Comparison of ENCODE assay signal across 8 mouse cellular contexts in the genomic region with DNA sequence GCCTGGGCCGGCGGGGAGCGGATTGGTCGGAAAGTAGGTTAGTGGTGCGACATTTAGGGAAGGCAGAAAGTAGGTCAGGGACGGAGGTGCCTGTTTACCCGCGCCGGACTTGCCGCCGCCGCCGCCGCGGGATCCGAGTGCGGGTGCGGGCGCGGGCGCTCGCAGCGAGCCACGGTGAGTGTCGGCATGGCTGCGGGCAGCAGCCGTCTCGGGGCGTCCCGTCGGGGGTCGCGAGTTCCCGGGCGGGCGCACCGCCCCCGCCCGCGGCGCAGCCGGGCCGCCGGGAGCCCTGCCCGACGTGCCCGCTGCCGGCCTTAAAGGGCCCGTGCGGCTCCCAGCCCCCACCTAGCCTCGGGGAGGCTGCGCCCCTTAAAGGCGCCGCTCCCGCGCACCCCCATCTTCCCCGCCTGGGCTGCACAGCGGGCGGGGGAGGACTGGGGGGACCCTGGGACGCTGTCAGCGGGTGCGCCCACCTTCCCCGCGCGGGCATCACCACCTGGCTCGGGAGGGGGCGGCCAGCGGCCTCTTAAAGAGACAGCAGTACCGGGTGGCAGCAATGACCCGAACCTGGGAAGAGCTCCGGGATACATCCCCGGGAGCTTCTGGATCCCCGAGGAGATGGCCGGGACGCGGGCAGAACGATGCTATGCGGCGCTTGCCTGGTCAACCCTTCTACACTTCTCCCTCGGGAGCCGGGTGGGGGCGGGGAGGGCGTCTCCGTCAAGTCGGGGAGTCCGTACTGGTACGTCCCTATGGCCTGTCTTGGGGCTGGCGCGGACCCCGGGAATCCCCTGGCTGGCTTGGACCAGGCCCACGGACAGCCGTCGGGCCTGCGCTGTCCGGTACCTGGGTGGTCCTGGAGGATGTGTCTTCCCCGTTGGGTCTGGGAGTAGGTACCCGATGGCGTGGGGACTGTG. TPM values are rescaled to one million over a fixed set of nuclear protein-coding genes. Genes with fewer than 3 reads are reported as not detected.
DNase-seq lines count a peak whose midpoint lies in the region; ATAC-seq lines count a peak whose summit lies in the region.

No protein-coding gene starts in this region.

- peak overlapping the region; percentile 72 for H3K9ac ChIP-seq in embryonic facial prominence, embryonic 11.5 days (replicated peaks; ENCODE audit: low read length)
- H3K9ac ChIP-seq in heart, embryonic 13.5 days = peak overlapping the region; percentile 89
- peak overlapping the region; percentile 52 for H3K9ac ChIP-seq in liver, embryonic 12.5 days
- H3K9ac ChIP-seq in neural tube, embryonic 12.5 days = peak overlapping the region; percentile 73

- no peaks in the 10 kb centered on the region for H3K36me3 ChIP-seq in embryonic facial prominence, embryonic 11.5 days (replicated peaks; ENCODE audit: control insufficient read depth, insufficient read depth, low read depth, low read length)
- H3K36me3 ChIP-seq in heart, embryonic 13.5 days = no peaks in the 10 kb centered on the region
- H3K36me3 ChIP-seq in liver, embryonic 12.5 days = no peaks in the 10 kb centered on the region
- no peaks in the 10 kb centered on the region for H3K36me3 ChIP-seq in neural tube, embryonic 12.5 days

- peak; percentile 37 to 61 for DNase-seq in B cell, adult 2 months
- peak; percentile 48 for DNase-seq in embryonic facial prominence, embryonic 11.5 days (ENCODE audit: low spot score)
- DNase-seq in kidney, postnatal 36 days = peak; percentile 48 to 83
- peak; percentile 74 for DNase-seq in thymus, postnatal 25 days

- peaks cover 31% of the 10 kb centered on the region for H3K27me3 ChIP-seq in embryonic facial prominence, embryonic 11.5 days (ENCODE audit: control insufficient read depth, insufficient read depth, low read length)
- peaks cover 74% of the 10 kb centered on the region for H3K27me3 ChIP-seq in heart, embryonic 13.5 days (replicated peaks)
- H3K27me3 ChIP-seq in liver, embryonic 12.5 days (replicated peaks) = peaks cover 89% of the 10 kb centered on the region
- peaks cover 61% of the 10 kb centered on the region for H3K27me3 ChIP-seq in neural tube, embryonic 12.5 days (replicated peaks)

- peak overlapping the region; percentile 74 for H3K4me3 ChIP-seq in embryonic facial prominence, embryonic 11.5 days (ENCODE audit: low read depth, low read length)
- peak overlapping the region; percentile 93 for H3K4me3 ChIP-seq in heart, embryonic 13.5 days
- H3K4me3 ChIP-seq in liver, embryonic 12.5 days = peak overlapping the region; percentile 67
- peak overlapping the region; percentile 82 for H3K4me3 ChIP-seq in neural tube, embryonic 12.5 days

- no peaks in the 10 kb centered on the region for H3K4me1 ChIP-seq in embryonic facial prominence, embryonic 11.5 days (ENCODE audit: control insufficient read depth, insufficient read depth, low read length)
- peaks cover 24% of the 10 kb centered on the region for H3K4me1 ChIP-seq in heart, embryonic 13.5 days
- peaks cover 11% of the 10 kb centered on the region for H3K4me1 ChIP-seq in liver, embryonic 12.5 days
- peaks cover 13% of the 10 kb centered on the region for H3K4me1 ChIP-seq in neural tube, embryonic 12.5 days

- peak; percentile 8 for ATAC-seq in activated CD4-positive, CD25-positive, alpha-beta regulatory T cell, adult 4 months
- peak; percentile 53 for ATAC-seq in embryonic facial prominence, embryonic 11.5 days (replicated peaks; ENCODE audit: insufficient number of reproducible peaks, low FRiP score, low TSS enrichment, low read depth)
- peak; percentile 53 for ATAC-seq in heart, embryonic 13.5 days (ENCODE audit: extremely low read depth, insufficient number of reproducible peaks, low FRiP score, low TSS enrichment)
- ATAC-seq in liver, embryonic 12.5 days = peak; percentile 53
- peak; percentile 79 for ATAC-seq in neural tube, embryonic 12.5 days (ENCODE audit: low FRiP score, low read depth)

- H3K9me3 ChIP-seq in embryonic facial prominence, embryonic 11.5 days (replicated peaks; ENCODE audit: control insufficient read depth, low read length) = no peaks in the 10 kb centered on the region
- H3K9me3 ChIP-seq in heart, embryonic 13.5 days = no peaks in the 10 kb centered on the region
- H3K9me3 ChIP-seq in liver, embryonic 12.5 days (replicated peaks) = no peaks in the 10 kb centered on the region
- H3K9me3 ChIP-seq in neural tube, embryonic 12.5 days = no peaks in the 10 kb centered on the region

- peak overlapping the region; percentile 38 for H3K27ac ChIP-seq in embryonic facial prominence, embryonic 11.5 days (replicated peaks; ENCODE audit: low read depth, low read length)
- H3K27ac ChIP-seq in heart, embryonic 13.5 days (replicated peaks) = peak overlapping the region; percentile 77
- H3K27ac ChIP-seq in liver, embryonic 12.5 days = 0 out of 2 replicates have a peak overlapping the region, but pooled peaks have one; percentile 56
- H3K27ac ChIP-seq in neural tube, embryonic 12.5 days = no peak overlapping the region; the same call in 1 of the 2 replicates

- 0% methylated on average over 81 of the region's 98 CpGs for WGBS in embryonic facial prominence, embryonic 11.5 days
- under 1% methylated on average over 98 of the region's 98 CpGs for WGBS in heart, embryonic 13.5 days
- 1% methylated on average over 91 of the region's 98 CpGs for WGBS in liver, embryonic 12.5 days (ENCODE audit: insufficient replicate concordance)
- under 1% methylated on average over 95 of the region's 98 CpGs for WGBS in neural tube, embryonic 12.5 days

- peak overlapping the region; percentile 90 for H3K4me2 ChIP-seq in embryonic facial prominence, embryonic 11.5 days (ENCODE audit: low read depth, low read length)
- peak overlapping the region; percentile 95 for H3K4me2 ChIP-seq in heart, embryonic 13.5 days
- H3K4me2 ChIP-seq in liver, embryonic 12.5 days = peak overlapping the region; percentile 81
- H3K4me2 ChIP-seq in neural tube, embryonic 12.5 days (replicated peaks) = peak overlapping the region; percentile 84

RNA-seq across cellular contexts. Expression of a gene that starts 0.5 kb away (rescaled TPM):
- polyA plus RNA-seq in activated CD4-positive, CD25-positive, alpha-beta regulatory T cell, adult 4 months (2017; shearing (Covaris generic)) = 10 to 100 TPM; 21.4 to 27.8 TPM
- 8.3 and 9.3 TPM in 2 replicates for polyA plus RNA-seq in embryonic facial prominence, embryonic 11.5 days (2014; fragmentation: Nextera tagmentation; extraction: Ambion mirVana)
- 6.2 and 6.3 TPM in 2 replicates for polyA plus RNA-seq in heart, embryonic 13.5 days (2015; fragmentation: Nextera tagmentation; extraction: Ambion mirVana)
- polyA plus RNA-seq in liver, embryonic 12.5 days (2016; fragmentation: Nextera tagmentation; extraction: Ambion mirVana) = 5.4 and 5.7 TPM in 2 replicates
- polyA plus RNA-seq in neural tube, embryonic 12.5 days (2016; fragmentation: Nextera tagmentation; extraction: Ambion mirVana) = 7.5 and 7.6 TPM in 2 replicates

Comparison
In these comparisons a context has a peak if more than half of its experiments do, and no peak if none do; other contexts are left out.
1. ATAC-seq: peak in every context shown above with its lines; median percentile 79 in neural tube, embryonic 12.5 days; 53 in embryonic facial prominence, embryonic 11.5 days; 53 in heart, embryonic 13.5 days; 53 in liver, embryonic 12.5 days; 8 in activated CD4-positive, CD25-positive, alpha-beta regulatory T cell, adult 4 months.